Mouse (Mus musculus): ENCODE results near the gene Sparcl1.

DNA sequence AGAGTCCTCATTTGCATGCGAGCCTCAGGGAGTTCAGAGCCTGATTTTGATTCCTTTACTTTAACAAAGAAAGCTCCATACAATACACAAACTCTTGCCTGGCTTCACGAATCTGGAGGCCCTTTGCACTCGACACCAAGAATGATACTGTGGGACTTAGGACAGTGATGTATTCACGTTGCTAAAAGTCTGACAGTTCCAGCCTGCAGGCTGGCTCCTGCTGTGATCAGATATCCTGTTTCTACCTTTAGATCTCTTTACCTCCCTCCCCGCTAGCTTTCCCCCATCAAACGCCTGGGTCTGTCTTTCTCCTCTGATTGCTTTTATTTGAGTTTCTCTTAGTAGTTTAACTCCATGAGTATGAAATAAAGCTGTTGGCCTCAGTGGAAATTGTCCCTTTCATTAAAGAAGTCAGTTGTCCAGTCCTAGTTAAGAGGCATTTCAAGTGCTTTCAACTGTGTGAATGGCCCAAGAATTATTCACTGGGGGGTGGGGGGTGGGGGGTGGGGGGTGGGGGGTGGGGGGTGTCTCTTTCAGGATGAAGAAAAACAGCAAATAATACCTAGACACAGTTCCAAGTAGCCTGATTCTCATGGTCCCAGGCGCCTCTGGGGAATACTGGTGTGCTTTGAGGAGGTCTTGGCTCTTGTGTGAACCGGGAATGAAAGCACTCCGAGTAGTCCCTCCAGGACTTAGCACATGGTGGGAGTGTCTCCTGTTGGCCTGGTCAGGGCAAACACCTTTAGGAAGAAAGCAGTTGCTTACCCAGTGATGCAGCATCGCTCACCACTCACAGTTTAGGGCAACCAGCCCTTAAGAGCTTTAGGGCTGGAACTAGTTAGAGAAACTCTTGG lies 11.6 kb downstream of the Sparcl1 start:
- no peak for TF ChIP-seq ZNF384 (IDR thresholded peaks at IDR 0.05; ENCODE audit: low read depth, low read length)
- no peak for TF ChIP-seq CHD2 (IDR thresholded peaks at IDR 0.05; ENCODE audit: low read depth, low read length)
- TF ChIP-seq HCFC1 (IDR thresholded peaks at IDR 0.05; ENCODE audit: borderline replicate concordance, insufficient read depth, low read length): no peak
- no peak for TF ChIP-seq MAFK (IDR thresholded peaks at IDR 0.05; ENCODE audit: insufficient read depth, low read depth, low read length)
